Mouse (Mus musculus) bone marrow, adult 2 months (tissue): ENCODE measurements around the gene Soga3.

ENCODE experiments used
- CTCF ChIP-seq: fragments of 200-500 bp; IDR thresholded peaks from 2 replicates; pipeline ENCODE4 v1.5.1; 2011; ENCODE audit warnings: low read length, control low read depth; ENCODE audit not compliant: control insufficient read depth, insufficient read depth
- POLR2A ChIP-seq: fragments of 200-500 bp; IDR thresholded peaks from 2 replicates; pipeline ENCODE4 v1.6.1; 2011; ENCODE audit warnings: low read depth, mild to moderate bottlenecking, control low read depth, low read length, borderline replicate concordance; ENCODE audit not compliant: control insufficient read depth

GRCm38 (mm10) chr10:29143566-29144335, at the start of gene Soga3:
- TF ChIP-seq POLR2A (no peak), CTCF (no peak)
